Mouse (Mus musculus): ENCODE measurements around the gene D3Ertd254e. TPM values are rescaled to one million over a fixed set of nuclear protein-coding genes. Genes with fewer than 3 reads are reported as not detected.

Gene D3Ertd254e
- 1.9 TPM for polyA plus RNA-seq (2017; shearing (Covaris generic))

DNA sequence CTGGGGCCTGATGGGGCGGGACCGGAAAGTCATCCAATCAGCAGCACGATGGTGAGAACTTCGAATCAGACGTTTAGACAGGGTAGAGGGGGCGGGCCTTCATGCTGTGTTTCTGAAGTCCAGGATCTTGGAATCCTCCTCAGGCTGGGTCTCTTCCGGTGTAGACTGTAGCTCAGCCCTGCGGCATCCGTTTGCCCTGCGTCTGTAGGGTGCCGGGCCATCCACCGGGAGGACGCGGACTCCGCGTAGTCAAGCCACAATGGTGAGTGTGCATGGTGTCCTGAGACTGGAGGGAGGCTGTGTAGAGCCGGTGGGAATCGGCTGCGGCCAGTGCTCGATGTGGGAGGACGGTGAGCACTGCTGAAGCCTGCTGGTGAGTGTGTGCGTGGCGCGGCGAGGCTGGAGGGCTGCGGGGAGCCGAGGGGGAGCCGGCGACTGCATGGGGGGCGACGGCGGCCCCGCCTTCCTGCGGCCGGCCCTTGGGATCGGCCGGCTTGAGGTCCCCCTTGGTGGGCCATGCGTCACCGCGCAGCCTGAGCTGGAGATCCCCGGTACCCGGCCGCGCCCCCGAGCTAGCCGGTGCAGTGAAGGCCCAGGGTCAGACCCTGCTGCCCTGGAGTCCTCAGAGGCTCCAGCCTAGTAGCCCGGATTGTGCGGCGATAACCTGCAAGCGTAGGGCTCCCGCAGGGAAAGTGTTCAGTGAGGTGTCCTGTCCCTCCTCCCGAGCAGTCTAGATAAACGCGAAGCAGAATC, at the start of gene D3Ertd254e:
D3Ertd254e (plus strand) TSS at position 84 of the 753 bp plus-strand sequence.

Other genes with a start within 250 kb of the D3Ertd254e start
- 58.9 TPM for gene Dcun1d1, start 213.6 kb upstream of the D3Ertd254e start, polyA plus RNA-seq (2017; shearing (Covaris generic))
- gene Mccc1, start 150.3 kb upstream of the D3Ertd254e start, polyA plus RNA-seq (2017; shearing (Covaris generic)), result 25.5 TPM
- not detected for gene Ccdc144b, start 97.5 kb upstream of the D3Ertd254e start, polyA plus RNA-seq (2017; shearing (Covaris generic))
- gene Acad9, start 85.0 kb upstream of the D3Ertd254e start, polyA plus RNA-seq (2017; shearing (Covaris generic)), result 44.7 TPM
- not detected for gene Qrfpr, start 71.3 kb downstream of the D3Ertd254e start, polyA plus RNA-seq (2017; shearing (Covaris generic))

Data from effector memory CD4-positive, alpha-beta T cell, adult 5 months (primary cell).